Mouse (Mus musculus) adrenal gland (tissue): Measurements from ENCODE around the gene Frzb.
"Not testable (repeated sequence)": the region's sequence is repeated elsewhere in the genome, so short reads cannot be mapped to it uniquely, and the experiment has no call there.

Experiments used
- intact Hi-C: fragments of 180-260 bp; cut with DNase I; formaldehyde crosslinking; loops from one replicate; pipeline ENCODE4 v1.15.1; 2025
- long read RNA-seq, 2 experiments: library from polyadenylated mRNA; unstranded; transcript quantifications; one replicate each; pipeline ENCODE4 v2.0.0; 2020; ENCODE audit warnings: borderline replicate concordance in 1 of 2; ENCODE audit not compliant: insufficient replicate concordance in 1 of 2

The Frzb gene
- long read RNA-seq, experiment 1, transcript Frzb-201 (6 exons, 3,149 nt), result major isoform, 149 of 171 reads
- long read RNA-seq, experiment 1, transcript Frzb-202 (5 exons, 830 nt), result minor isoform, 6 of 171 reads
- long read RNA-seq, experiment 1, partial matches to known transcripts, result 14 of 171 reads
- long read RNA-seq, experiment 1, other reads (novel, unspliced or antisense), result 2 of 171 reads
- long read RNA-seq, experiment 2, partial matches to known transcripts, result 0 of 3 reads
- long read RNA-seq, experiment 2, other reads (novel, unspliced or antisense), result 0 of 3 reads

- intact Hi-C loops, result loop anchor here (5.0 kb wide), 1 partner anchor 90 kb away; no protein-coding TSS in a partner anchor
Observed at GRCm38 (mm10) chr2:80447291-80447791, at the start of gene Frzb. Gene Frzb (minus strand): TSS chr2:80447625.

- intact Hi-C loops, result not testable (repeated sequence)
Observed at GRCm38 (mm10) chr2:80495304-80495703, 47.9 kb upstream of the Frzb start.

- intact Hi-C loops, result no loop called here
Observed at GRCm38 (mm10) chr2:80486851-80487250, 39.4 kb upstream of the Frzb start.

DNA sequence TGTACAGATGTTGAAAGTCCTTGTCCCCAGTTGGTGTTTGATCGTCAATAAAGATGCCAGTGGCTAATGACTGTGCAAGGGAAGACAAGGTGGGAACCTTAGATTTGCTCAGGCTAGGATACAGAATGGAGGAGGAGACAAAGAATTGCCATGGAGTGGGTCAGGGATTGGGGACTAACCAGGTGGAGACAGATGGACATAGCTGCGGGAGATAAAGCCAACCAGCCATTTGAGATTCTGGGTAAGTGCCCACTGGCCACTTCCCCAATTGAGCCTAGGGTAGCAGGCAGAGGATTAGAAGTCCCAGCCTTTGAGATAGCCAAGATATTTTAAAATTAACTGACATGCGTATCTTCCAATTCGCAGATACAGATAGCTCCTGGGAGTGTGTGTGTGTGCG lies 37.5 kb upstream of the Frzb start:
- intact Hi-C loops, result no loop called here

DNA sequence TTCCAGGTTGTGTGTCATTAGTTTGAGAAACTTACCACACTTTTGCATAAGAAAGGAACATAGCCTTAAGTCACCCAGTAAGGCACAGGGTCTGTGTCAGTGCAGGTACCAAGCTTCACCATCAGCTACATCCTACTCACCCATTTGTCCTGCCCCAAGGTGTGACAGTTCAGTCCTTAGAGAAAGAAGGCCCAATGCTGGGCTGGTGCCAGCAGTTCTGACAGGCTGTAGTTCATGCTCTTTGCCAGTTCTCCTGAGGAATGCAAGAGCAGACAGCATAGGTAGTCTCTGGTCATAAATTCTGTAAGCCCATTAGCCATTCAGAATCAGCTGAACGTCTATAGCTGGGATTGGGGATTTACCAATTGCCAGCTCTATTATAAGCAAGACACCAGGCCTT lies 28.4 kb upstream of the Frzb start:
- intact Hi-C loops, result no loop called here

- intact Hi-C loops, result no loop called here
Observed at GRCm38 (mm10) chr2:80474247-80474796, 26.9 kb upstream of the Frzb start.

GRCm38 (mm10) chr2:80465991-80466821 lies 18.8 kb upstream of the Frzb start:
- intact Hi-C loops, result no loop called here

DNA sequence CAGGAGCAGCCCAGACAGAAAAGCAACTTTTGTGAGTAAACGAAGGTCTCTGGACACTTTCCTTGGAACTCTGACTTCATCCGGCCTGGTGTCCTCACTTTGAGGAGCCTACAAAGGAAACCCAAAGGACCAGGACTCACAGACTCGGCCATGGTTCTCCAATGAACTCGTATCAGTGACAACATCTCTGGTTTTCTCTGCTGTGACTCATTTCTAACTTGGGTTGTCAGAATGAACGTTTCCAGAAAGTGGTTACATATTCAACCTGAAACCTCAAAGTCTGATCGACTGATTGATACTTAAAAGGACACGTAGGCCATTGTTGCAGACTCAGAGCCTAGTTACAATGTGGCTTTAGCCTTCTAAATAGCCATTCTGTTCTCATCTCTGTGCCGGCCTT lies 14.4 kb upstream of the Frzb start:
- intact Hi-C loops, result no loop called here

GRCm38 (mm10) chr2:80448231-80448630 lies 806 bp upstream of the Frzb start:
- intact Hi-C loops, result loop anchor here (5.0 kb wide), 1 partner anchor 91 kb away; no protein-coding TSS in a partner anchor

DNA sequence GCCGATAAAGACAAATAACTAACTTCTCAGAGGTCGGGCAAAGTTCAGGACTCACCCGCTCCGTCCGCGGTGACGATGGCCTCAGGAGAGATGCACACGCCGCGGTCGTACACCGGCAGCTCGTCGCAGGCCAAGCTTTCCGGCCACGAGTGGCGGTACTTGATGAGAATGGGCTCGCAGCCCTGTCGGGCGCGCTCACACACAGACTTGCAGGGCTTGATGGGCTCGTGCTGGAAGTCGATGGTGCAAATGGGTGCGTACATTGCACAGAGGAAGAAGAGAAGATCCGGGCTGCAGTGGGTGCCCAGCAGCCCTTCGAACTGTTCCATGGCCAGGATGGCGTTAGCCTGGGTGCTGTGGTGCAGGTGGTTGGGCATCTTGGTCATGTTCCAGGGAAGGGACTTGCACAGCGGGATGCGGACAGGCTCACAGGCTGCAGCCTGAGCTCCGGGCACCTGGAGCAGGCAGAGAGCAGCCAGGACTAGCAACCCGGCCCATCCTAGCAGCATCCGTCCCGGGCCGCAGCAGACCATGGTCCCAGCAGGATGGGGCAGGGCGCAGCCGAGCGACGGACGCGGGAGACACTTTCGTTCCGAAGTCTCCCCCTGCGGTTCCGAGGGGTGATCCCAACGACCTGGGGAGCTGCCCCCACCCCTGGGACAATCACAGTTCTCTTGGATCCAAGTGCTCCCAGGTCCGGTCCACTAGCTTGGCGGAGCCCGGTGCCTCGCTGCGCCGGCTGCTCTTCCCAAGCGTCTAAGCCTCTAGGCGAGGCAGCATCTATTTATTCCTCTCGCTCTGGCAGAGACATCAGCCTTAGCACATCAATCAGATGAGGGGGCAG lies 895 bp downstream of the Frzb start:
- intact Hi-C loops, result loop anchor here (5.0 kb wide), 1 partner anchor 89 kb away; no protein-coding TSS in a partner anchor

GRCm38 (mm10) chr2:80445926-80446307 lies 1.5 kb downstream of the Frzb start:
- intact Hi-C loops, result loop anchor here (5.0 kb wide), 1 partner anchor 89 kb away; no protein-coding TSS in a partner anchor

GRCm38 (mm10) chr2:80445491-80445890 lies 1.9 kb downstream of the Frzb start:
- intact Hi-C loops, result loop anchor here (5.0 kb wide), 1 partner anchor 88 kb away; no protein-coding TSS in a partner anchor

DNA sequence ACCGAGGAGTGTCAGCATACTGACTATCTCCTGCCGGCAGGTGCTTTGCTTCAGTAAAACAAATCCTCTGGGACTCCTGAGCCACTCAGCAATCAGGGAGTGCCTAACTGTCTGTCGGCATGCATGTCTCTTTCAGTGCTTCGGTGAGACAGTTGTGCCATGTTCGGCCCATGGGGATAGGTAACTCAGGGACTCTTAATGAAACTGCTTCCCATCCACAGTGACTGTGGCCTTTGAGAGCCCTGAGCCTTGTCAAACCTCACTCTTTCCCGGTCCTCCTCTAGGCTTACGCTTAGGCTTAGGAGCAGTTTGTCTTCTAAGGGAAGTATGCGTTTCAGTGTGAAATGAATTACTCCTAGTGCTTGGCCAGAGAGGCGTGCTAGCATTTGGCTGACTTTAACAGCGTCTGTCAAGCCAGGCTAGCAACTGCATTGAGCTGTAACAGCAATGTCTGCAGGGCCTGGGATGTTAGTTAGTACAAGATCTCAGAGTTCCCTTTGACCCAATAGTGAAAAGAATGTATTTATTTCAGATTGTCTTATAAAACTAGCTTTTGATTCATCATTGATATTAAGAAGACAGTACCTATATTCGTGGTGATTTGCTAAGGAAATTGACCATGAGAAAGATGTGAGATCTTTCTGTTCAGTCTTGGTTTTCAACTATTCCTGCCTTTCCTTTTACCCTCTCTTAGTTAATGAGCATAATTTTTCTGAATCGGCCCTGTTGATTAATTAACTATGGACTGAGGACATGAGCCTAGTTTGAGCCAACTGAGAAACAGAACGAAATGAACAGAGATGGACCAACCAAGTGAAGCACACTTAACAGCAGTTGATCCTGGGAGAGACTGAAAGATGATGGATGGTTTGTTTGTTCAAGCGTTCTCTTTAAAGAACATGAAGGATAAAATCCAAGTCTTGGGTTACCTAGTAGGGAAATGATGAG lies 2.7 kb downstream of the Frzb start:
- intact Hi-C loops, result loop anchor here (5.0 kb wide), 1 partner anchor 87 kb away; no protein-coding TSS in a partner anchor

GRCm38 (mm10) chr2:80443962-80444361 lies 3.5 kb downstream of the Frzb start:
- intact Hi-C loops, result no loop called here

DNA sequence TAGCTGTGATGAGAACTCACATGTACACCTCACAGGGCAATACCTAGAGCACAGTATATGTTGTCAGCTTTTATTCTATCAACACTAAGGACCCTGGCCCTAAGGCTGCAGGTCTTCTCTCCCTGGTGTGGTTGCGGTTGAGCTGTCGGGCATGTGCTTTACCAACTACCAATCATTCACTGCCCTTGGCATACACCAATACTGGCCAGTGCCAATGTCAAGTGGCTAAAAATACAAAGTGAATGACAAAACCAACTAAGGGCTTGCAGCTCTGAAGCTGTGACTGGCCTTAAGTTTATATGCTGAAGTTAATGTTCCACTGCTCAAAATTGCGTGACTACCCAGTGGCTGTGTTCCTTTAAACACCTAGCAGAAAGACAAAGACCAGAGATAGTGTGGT lies 6.0 kb downstream of the Frzb start:
- intact Hi-C loops, result no loop called here

DNA sequence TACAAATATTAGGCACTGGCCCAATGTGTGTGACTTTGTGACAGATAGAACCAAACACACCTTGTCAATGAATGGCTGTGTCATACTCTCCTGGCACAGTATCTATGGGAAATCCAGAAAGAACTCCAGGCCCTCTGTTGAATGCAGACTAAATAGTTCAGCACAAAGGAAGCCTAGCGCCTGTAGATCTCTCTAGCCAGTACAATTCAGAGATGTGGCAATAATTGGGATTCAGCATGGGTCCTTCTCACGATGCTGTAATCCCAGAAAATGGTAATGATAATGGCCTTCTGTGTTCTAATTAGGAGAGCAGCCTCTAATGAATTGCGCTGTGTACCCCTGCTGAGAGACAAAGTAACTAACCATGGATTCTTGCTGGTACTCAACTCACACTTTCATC lies 8.6 kb downstream of the Frzb start:
- intact Hi-C loops, result no loop called here

GRCm38 (mm10) chr2:80437401-80437800 lies 10.0 kb downstream of the Frzb start:
- intact Hi-C loops, result no loop called here

DNA sequence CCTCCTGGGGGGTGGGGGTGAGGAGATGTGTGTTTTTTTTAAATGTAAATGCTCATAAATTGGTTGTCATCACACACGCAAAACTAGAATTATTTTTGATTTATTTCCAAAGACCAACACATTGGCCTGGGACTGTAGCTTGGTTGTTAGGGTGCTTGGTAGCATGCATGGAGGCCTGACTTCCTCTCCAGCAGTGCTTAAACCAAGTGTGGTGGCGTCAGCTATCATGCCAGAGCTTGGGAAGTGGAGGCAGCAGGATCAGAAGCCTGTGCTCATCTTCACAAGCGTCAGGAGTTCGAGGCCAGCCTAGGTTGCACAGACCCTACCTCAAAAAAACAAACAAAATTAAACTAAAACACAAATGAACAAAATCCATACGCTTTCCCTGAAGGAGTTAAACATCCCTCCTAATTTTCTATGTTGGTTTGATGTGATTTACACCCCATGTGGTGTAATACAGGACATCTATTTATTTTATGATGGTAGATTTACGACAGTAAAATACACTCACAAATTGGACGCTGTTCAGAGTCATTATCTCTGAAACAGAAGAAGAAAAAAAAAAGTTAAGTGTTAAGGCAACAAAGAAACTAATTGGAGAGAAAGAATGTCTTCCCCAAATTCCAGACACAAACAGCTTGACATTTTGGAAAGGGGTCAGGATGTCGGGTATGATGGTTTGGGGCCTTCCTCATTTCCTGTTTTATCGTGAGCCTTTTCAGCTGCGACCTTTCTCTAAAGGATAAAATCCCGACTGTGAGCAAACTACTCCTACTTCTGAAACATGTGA lies 12.4 kb downstream of the Frzb start:
- intact Hi-C loops, result no loop called here
